Mouse (Mus musculus): ENCODE measurements around the gene Filip1l.

- TF ChIP-seq POLR2A (IDR thresholded peaks at IDR 0.05; ENCODE audit: control insufficient read depth, extremely low read depth, insufficient read depth, low read length, poor library complexity) (no peak), CTCF (IDR thresholded peaks at IDR 0.05; ENCODE audit: borderline replicate concordance, control insufficient read depth, extremely low read depth, insufficient read depth, low read length, poor library complexity) (no peak)
These were observed 190.3 kb downstream of the Filip1l start for GRCm38 (mm10) chr16:57543243-57543642.
